Mouse (Mus musculus) forebrain, embryonic 16.5 days (tissue): ENCODE measurements around the gene Gnb1l. TPM values are rescaled to one million over a fixed set of nuclear protein-coding genes. Genes with fewer than 3 reads are reported as not detected.

ENCODE experiments used
- ATAC-seq: fragments of 200-750 bp; cut with Nextera tagmentation; 2 replicates; pipeline ENCODE4 v1.8.0; 2017; ENCODE audit warnings: mild to moderate bottlenecking, moderate library complexity
- H3K27ac ChIP-seq: fragments of 300-500 bp; sonication (generic); 2 replicates; pipeline ENCODE4 v1.5.1; 2014; ENCODE audit warnings: low read length, control low read depth
- H3K27me3 ChIP-seq: fragments of 300-500 bp; sonication (generic); replicated peaks from 2 replicates; pipeline ENCODE4 v1.6.1; 2014; ENCODE audit warnings: low read length; ENCODE audit not compliant: control insufficient read depth, insufficient read depth
- H3K36me3 ChIP-seq: fragments of 300-500 bp; sonication (generic); 2 replicates; pipeline ENCODE4 v1.6.1; 2014; ENCODE audit not compliant: control insufficient read depth, insufficient read depth
- H3K4me1 ChIP-seq: fragments of 300-500 bp; sonication (generic); replicated peaks from 2 replicates; pipeline ENCODE4 v1.6.1; 2014; ENCODE audit warnings: low read length; ENCODE audit not compliant: control insufficient read depth, insufficient read depth
- H3K4me2 ChIP-seq: fragments of 300-500 bp; sonication (generic); 2 replicates; pipeline ENCODE4 v1.6.1; 2014; ENCODE audit warnings: mild to moderate bottlenecking, low read length, control low read depth
- H3K4me3 ChIP-seq: fragments of 300-500 bp; sonication (generic); replicated peaks from 2 replicates; pipeline ENCODE4 v1.5.1; 2014; ENCODE audit warnings: mild to moderate bottlenecking, low read length, control low read depth
- H3K9ac ChIP-seq: fragments of 300-500 bp; sonication (generic); replicated peaks from 2 replicates; pipeline ENCODE4 v1.6.1; 2014; ENCODE audit warnings: low read depth, low read length, control low read depth
- H3K9me3 ChIP-seq: fragments of 300-500 bp; sonication (generic); 2 replicates; pipeline ENCODE4 v1.6.1; 2016; ENCODE audit warnings: low read length; ENCODE audit not compliant: control insufficient read depth
- WGBS: fragments of 180-500 bp; shearing (Covaris S2); extraction: QIAGEN DNeasy Blood & Tissue Kit; methylation state at CpG from one replicate; pipeline ENCODE4 v1.1.7; 2014; 5-methylcytosine and 5-hydroxymethylcytosine counted together
- polyA plus RNA-seq: library from polyadenylated mRNA; unstranded; fragments of >200 nt; fragmentation: Nextera tagmentation; extraction: Ambion mirVana; gene quantifications from 2 replicates; pipeline ENCODE4 v1.2.1, GENCODE M21; 2015

Gnb1l gene
- polyA plus RNA-seq, 1 experiment from 2014 or later: 14.6 TPM

GRCm38 (mm10) chr16:18593930-18594329 is 95.4 kb downstream of the Gnb1l start:
- H3K27me3 ChIP-seq: peaks cover 39% of the 10 kb centered on the region
- H3K36me3 ChIP-seq: no peaks in the 10 kb centered on the region
- H3K4me2 ChIP-seq: no peak overlapping the region
- H3K4me1 ChIP-seq: peaks cover 9% of the 10 kb centered on the region; the same call in 1 of the 2 replicates
- no peak overlapping the region for H3K9ac ChIP-seq
- H3K4me3 ChIP-seq: no peak overlapping the region
- no peaks in the 10 kb centered on the region for H3K9me3 ChIP-seq
- ATAC-seq: no peak
- H3K27ac ChIP-seq: no peak overlapping the region
- WGBS: 77% methylated on average over 2 of the region's 2 CpGs

GRCm38 (mm10) chr16:18596255-18596654 is 97.7 kb downstream of the Gnb1l start:
- WGBS: 42% methylated on average over 5 of the region's 5 CpGs
- Histone ChIP-seq H3K9me3 (no peaks in the 10 kb centered on the region), H3K9ac (no peak overlapping the region), H3K27me3 (peaks cover 16% of the 10 kb centered on the region), H3K4me1 (peaks cover 5% of the 10 kb centered on the region; the same call in 1 of the 2 replicates), H3K4me3 (no peak overlapping the region), H3K27ac (no peak overlapping the region), H3K36me3 (no peaks in the 10 kb centered on the region), H3K4me2 (no peak overlapping the region)
- no peak for ATAC-seq

- H3K4me2 ChIP-seq: no peak overlapping the region
- H3K9me3 ChIP-seq: no peaks in the 10 kb centered on the region
- H3K27me3 ChIP-seq: peaks cover 8% of the 10 kb centered on the region
- H3K9ac ChIP-seq: no peak overlapping the region
- H3K27ac ChIP-seq: no peak overlapping the region
- H3K4me1 ChIP-seq: no peaks in the 10 kb centered on the region
- no peaks in the 10 kb centered on the region for H3K36me3 ChIP-seq
- no peak overlapping the region for H3K4me3 ChIP-seq
- WGBS: 82% methylated on average over 3 of the region's 3 CpGs
- ATAC-seq: no peak
These were observed 99.5 kb downstream of the Gnb1l start for GRCm38 (mm10) chr16:18598006-18598405.

GRCm38 (mm10) chr16:18601447-18601846 is 102.9 kb downstream of the Gnb1l start:
- H3K4me3 ChIP-seq: no peak overlapping the region
- no peaks in the 10 kb centered on the region for H3K27me3 ChIP-seq
- no peaks in the 10 kb centered on the region for H3K9me3 ChIP-seq
- no peak for ATAC-seq
- WGBS: 60% methylated on average over 7 of the region's 7 CpGs
- H3K27ac ChIP-seq: no peak overlapping the region
- H3K36me3 ChIP-seq: no peaks in the 10 kb centered on the region
- no peaks in the 10 kb centered on the region for H3K4me1 ChIP-seq
- H3K4me2 ChIP-seq: no peak overlapping the region
- no peak overlapping the region for H3K9ac ChIP-seq

GRCm38 (mm10) chr16:18604267-18604701 is 105.8 kb downstream of the Gnb1l start:
- H3K36me3 ChIP-seq: no peaks in the 10 kb centered on the region
- no peak overlapping the region for H3K27ac ChIP-seq
- H3K9me3 ChIP-seq: no peaks in the 10 kb centered on the region
- no peak; the same call in 1 of the 2 replicates for ATAC-seq
- H3K4me2 ChIP-seq: no peak overlapping the region
- 0 out of 2 replicates have a peak, but pooled peaks cover 2% of the 10 kb centered on the region for H3K27me3 ChIP-seq
- WGBS: 59% methylated on average over 8 of the region's 8 CpGs
- H3K9ac ChIP-seq: no peak overlapping the region
- no peak overlapping the region for H3K4me3 ChIP-seq
- H3K4me1 ChIP-seq: peaks cover 4% of the 10 kb centered on the region

- H3K9ac ChIP-seq: no peak overlapping the region
- H3K27ac ChIP-seq: no peak overlapping the region
- H3K4me3 ChIP-seq: no peak overlapping the region
- 0 out of 2 replicates have a peak, but pooled peaks cover 2% of the 10 kb centered on the region for H3K27me3 ChIP-seq
- H3K36me3 ChIP-seq: no peaks in the 10 kb centered on the region
- H3K4me1 ChIP-seq: peaks cover 4% of the 10 kb centered on the region
- no peak overlapping the region for H3K4me2 ChIP-seq
- WGBS: 81% methylated on average over 5 of the region's 5 CpGs
- no peak for ATAC-seq
- H3K9me3 ChIP-seq: no peaks in the 10 kb centered on the region
These were observed 107.2 kb downstream of the Gnb1l start for GRCm38 (mm10) chr16:18605705-18606104.

GRCm38 (mm10) chr16:18608226-18608625 is 109.7 kb downstream of the Gnb1l start:
- no peak overlapping the region for H3K27ac ChIP-seq
- H3K4me2 ChIP-seq: peak overlapping the region; percentile 11; the same call in 1 of the 2 replicates
- peaks cover 4% of the 10 kb centered on the region for H3K4me1 ChIP-seq
- H3K27me3 ChIP-seq: 0 out of 2 replicates have a peak, but pooled peaks cover 2% of the 10 kb centered on the region
- ATAC-seq: 0 out of 2 replicates have a peak, but pooled peaks have one; percentile 20
- no peaks in the 10 kb centered on the region for H3K36me3 ChIP-seq
- 5% methylated on average over 11 of the region's 11 CpGs for WGBS
- H3K9me3 ChIP-seq: no peaks in the 10 kb centered on the region
- no peak overlapping the region for H3K4me3 ChIP-seq
- no peak overlapping the region for H3K9ac ChIP-seq

GRCm38 (mm10) chr16:18609099-18609498 is 110.6 kb downstream of the Gnb1l start:
- no peak overlapping the region for H3K4me3 ChIP-seq
- ATAC-seq: no peak
- WGBS: 82% methylated on average over 2 of the region's 2 CpGs
- H3K27ac ChIP-seq: no peak overlapping the region
- H3K9ac ChIP-seq: no peak overlapping the region
- 0 out of 2 replicates have a peak, but pooled peaks cover 2% of the 10 kb centered on the region for H3K27me3 ChIP-seq
- H3K4me2 ChIP-seq: no peak overlapping the region
- no peaks in the 10 kb centered on the region for H3K9me3 ChIP-seq
- peaks cover 4% of the 10 kb centered on the region for H3K4me1 ChIP-seq
- H3K36me3 ChIP-seq: no peaks in the 10 kb centered on the region

- ATAC-seq: no peak
- no peaks in the 10 kb centered on the region for H3K36me3 ChIP-seq
- no peak overlapping the region for H3K9ac ChIP-seq
- no peak overlapping the region for H3K4me3 ChIP-seq
- 88% methylated on average over 13 of the region's 13 CpGs for WGBS
- no peak overlapping the region for H3K4me2 ChIP-seq
- H3K9me3 ChIP-seq: no peaks in the 10 kb centered on the region
- H3K27me3 ChIP-seq: 0 out of 2 replicates have a peak, but pooled peaks cover 2% of the 10 kb centered on the region
- peaks cover 4% of the 10 kb centered on the region for H3K4me1 ChIP-seq
- no peak overlapping the region for H3K27ac ChIP-seq
These were observed 113.2 kb downstream of the Gnb1l start for GRCm38 (mm10) chr16:18611752-18612151.

GRCm38 (mm10) chr16:18613301-18613700 is 114.8 kb downstream of the Gnb1l start:
- Histone ChIP-seq H3K27ac (no peak overlapping the region), H3K27me3 (peaks cover under 1% of the 10 kb centered on the region), H3K9me3 (no peaks in the 10 kb centered on the region), H3K4me3 (no peak overlapping the region), H3K36me3 (no peaks in the 10 kb centered on the region), H3K9ac (no peak overlapping the region), H3K4me1 (peaks cover 5% of the 10 kb centered on the region), H3K4me2 (no peak overlapping the region)
- 94% methylated on average over 3 of the region's 3 CpGs for WGBS
- no peak for ATAC-seq
